Mouse (Mus musculus) cerebellum, adult 2 months (tissue): ENCODE measurements at regions not wholly inside any gene's neighbourhood (a gene's known extent, or its start where the extent isn't known, plus 50 kb on each side); places are given as distances from the start of the nearest gene placed in this dataset.

Source experiments
- CTCF ChIP-seq: fragments of 200-500 bp; IDR thresholded peaks from 2 replicates; pipeline ENCODE4 v1.5.1; 2011; ENCODE audit warnings: low read depth, mild to moderate bottlenecking, control low read depth, low read length, moderate library complexity, borderline replicate concordance; ENCODE audit not compliant: insufficient read depth
- POLR2A ChIP-seq: fragments of 200-500 bp; IDR thresholded peaks from 2 replicates; pipeline ENCODE4 v1.6.1; 2011; ENCODE audit warnings: low read length, control low read depth, borderline replicate concordance; ENCODE audit not compliant: insufficient read depth

- TF ChIP-seq POLR2A (no peak), CTCF (no peak)
These were observed 312.8 kb upstream of the Thrb start for GRCm38 (mm10) chr14:17347286-17347685.
